Mouse (Mus musculus) adrenal gland, postnatal 25 days (tissue): ENCODE measurements at regions not wholly inside any gene's neighbourhood (a gene's known extent, or its start where the extent isn't known, plus 50 kb on each side); places are given as distances from the start of the nearest gene placed in this dataset.
A peak's percentile ranks its signal among the peaks of the same experiment; 100 is the strongest.
"Not testable (repeated sequence)": the region's sequence is repeated elsewhere in the genome, so short reads cannot be mapped to it uniquely, and the experiment has no call there.

ENCODE experiments used
- DNase-seq: peaks from one replicate; pipeline ENCODE4 v3.0.0; 2021; ENCODE audit warnings: mixed read lengths

DNA sequence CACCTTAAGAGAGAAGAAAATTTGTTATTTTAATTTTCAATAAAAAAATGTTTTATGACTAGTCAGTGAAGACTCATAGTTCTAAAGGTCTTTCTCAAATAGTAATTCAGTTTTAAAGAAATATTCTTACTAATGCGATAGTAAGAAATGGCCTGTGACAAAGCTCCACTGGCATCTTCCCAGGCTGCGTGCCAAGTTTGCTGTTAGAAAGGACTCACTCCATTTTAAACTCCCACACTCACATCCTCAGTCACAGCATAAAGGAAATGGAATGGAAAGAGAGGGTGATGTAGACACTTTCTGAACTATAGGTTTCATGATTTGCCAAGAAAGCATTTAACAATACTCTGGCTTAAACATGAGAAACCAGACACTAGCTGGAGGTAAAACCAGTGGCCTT lies 436.6 kb downstream of the Mei4 start:
- peak; percentile 55 for DNase-seq

- DNase-seq: no peak
These were observed 442.8 kb downstream of the Mei4 start for GRCm38 (mm10) chr9:82306285-82306684.

GRCm38 (mm10) chr9:82312466-82312865 lies 449.0 kb downstream of the Mei4 start:
- no peak for DNase-seq

DNA sequence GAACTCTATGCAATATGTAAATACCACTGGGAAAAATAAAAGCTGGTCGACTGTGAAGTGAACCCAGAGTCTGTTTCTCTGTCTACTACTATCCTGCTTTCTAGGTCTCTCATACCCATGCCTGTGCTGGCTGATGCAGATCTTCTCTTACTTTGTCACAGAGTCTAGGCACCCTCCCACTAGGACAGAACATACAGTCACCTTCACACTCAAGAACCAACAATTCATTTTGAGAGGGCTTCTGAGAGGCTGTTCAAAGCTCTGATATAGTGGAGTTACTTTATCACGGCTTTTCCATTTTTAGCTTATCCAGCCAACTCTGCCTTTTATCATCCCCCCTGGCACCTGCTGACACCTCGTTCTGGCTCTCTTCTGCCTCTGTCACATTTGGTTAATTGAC lies 477.0 kb downstream of the Mei4 start:
- no peak for DNase-seq

- not testable (repeated sequence) for DNase-seq
These were observed 478.6 kb upstream of the Irak1bp1 start for GRCm38 (mm10) chr9:82350784-82351183.

DNA sequence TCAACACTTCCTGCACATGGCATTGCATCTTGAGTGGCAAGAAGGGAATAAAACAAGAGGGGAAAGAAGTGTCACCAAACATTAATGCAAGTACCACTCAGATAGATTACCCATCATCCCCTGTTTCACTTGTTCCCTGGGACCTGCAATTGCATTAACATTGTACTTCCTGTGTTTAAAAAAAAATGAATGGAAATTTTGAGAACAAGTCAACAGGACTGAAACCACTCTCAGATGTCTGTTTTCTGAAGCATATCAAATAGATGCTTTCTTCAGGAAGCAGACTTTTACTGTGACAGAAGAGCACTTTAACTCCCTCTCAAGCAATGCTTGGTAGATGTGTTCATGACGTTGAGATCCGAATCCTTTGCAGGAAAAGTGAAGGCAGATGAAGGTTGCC lies 469.8 kb upstream of the Irak1bp1 start:
- no peak for DNase-seq

GRCm38 (mm10) chr9:82402355-82402754 lies 427.0 kb upstream of the Irak1bp1 start:
- DNase-seq: no peak

DNA sequence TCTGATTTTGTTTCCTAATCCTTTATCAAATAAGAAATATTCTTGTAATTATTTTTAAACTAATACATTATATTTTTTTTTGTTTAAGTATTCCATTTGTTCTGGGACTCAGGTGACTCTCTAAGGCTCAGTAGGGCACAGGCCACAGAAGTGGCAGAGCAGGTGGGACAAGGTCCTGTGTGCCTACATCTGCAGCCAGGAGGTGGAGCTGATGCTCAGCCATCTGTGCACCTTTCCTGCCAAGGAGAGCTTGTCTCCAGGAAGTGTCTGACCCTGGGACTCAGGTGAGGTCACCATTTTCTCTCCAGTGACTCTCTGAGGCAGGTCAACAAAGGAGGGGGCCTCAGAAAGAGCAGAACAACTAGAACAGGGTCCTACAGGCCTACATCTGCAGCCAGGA lies 425.3 kb upstream of the Irak1bp1 start:
- DNase-seq: no peak

GRCm38 (mm10) chr9:82407177-82407576 lies 422.2 kb upstream of the Irak1bp1 start:
- no peak for DNase-seq

GRCm38 (mm10) chr9:82408969-82409368 lies 420.4 kb upstream of the Irak1bp1 start:
- no peak for DNase-seq
